Mouse (Mus musculus) thymus, adult 2 months (tissue): ENCODE measurements at regions not wholly inside any gene's neighbourhood (a gene's known extent, or its start where the extent isn't known, plus 50 kb on each side); places are given as distances from the start of the nearest gene placed in this dataset.

ENCODE experiments used
- DNase-seq: peaks from one replicate; pipeline ENCODE4 v3.0.0; 2021
- H3K27ac ChIP-seq: fragments of 200-500 bp; 2 replicates; pipeline ENCODE4 v1.5.1; 2012; ENCODE audit warnings: low read length, control low read depth; ENCODE audit not compliant: control insufficient read depth, insufficient read depth
- H3K27me3 ChIP-seq: fragments of 200-500 bp; 2 replicates; pipeline ENCODE4 v1.6.1; 2012; ENCODE audit warnings: mild to moderate bottlenecking, low read length, moderate library complexity, mixed read lengths; ENCODE audit not compliant: control insufficient read depth, insufficient read depth
- H3K36me3 ChIP-seq: fragments of 200-500 bp; 2 replicates; pipeline ENCODE4 v1.6.1; 2012; ENCODE audit warnings: mild to moderate bottlenecking, low read length, moderate library complexity; ENCODE audit not compliant: control insufficient read depth, insufficient read depth
- H3K4me1 ChIP-seq: fragments of 200-500 bp; replicated peaks from 2 replicates; pipeline ENCODE4 v1.6.1; 2012; ENCODE audit warnings: low read length; ENCODE audit not compliant: control insufficient read depth, insufficient read depth
- H3K4me3 ChIP-seq: fragments of 200-500 bp; 2 replicates; pipeline ENCODE4 v1.5.1; 2012; ENCODE audit warnings: mild to moderate bottlenecking, low read length, control low read depth, moderate library complexity; ENCODE audit not compliant: control insufficient read depth, insufficient read depth
- CTCF ChIP-seq: fragments of 200-500 bp; IDR thresholded peaks from 2 replicates; pipeline ENCODE4 v1.5.1; 2012; ENCODE audit warnings: mild to moderate bottlenecking, control low read depth, low read length, moderate library complexity, borderline replicate concordance; ENCODE audit not compliant: control insufficient read depth, poor library complexity, insufficient read depth; ENCODE audit errors: extremely low read depth
- POLR2A ChIP-seq: fragments of 200-500 bp; IDR thresholded peaks from 2 replicates; pipeline ENCODE4 v1.6.1; 2012; ENCODE audit warnings: mild to moderate bottlenecking, low read length, control low read depth, moderate library complexity; ENCODE audit not compliant: control insufficient read depth, poor library complexity, insufficient read depth; ENCODE audit errors: extremely low read depth
- WGBS: fragments of 180-500 bp; shearing (Covaris S2); methylation state at CpG from one replicate; pipeline ENCODE4 v1.1.7; 2018; 5-methylcytosine and 5-hydroxymethylcytosine counted together

DNA sequence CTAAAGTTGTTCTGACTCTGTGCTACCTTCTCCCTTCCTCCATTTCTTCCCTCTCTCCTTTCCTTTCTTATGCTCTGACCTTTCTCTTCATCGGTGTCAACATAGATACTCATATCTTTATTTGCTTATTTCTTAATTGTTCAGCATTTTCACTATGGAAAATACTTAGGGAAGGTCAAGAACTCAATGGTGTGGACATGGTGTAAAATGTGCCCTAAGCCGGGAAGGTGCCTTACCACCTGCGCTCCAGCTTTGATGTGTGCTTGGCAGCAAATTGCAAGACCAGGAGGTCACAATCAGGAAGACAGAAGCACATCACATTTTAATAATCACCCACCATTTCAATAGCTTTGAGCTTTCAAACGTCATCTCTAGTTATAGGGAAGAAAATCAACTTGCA is 324.0 kb upstream of the Meis1 start:
- WGBS: 95% methylated on average over 4 of the region's 4 CpGs
- no peak for DNase-seq
- Histone ChIP-seq H3K4me1 (no peaks in the 10 kb centered on the region), H3K36me3 (no peaks in the 10 kb centered on the region), H3K4me3 (no peak overlapping the region), H3K27ac (no peak overlapping the region), H3K27me3 (no peaks in the 10 kb centered on the region)
- TF ChIP-seq CTCF: no peak
- TF ChIP-seq POLR2A: no peak

DNA sequence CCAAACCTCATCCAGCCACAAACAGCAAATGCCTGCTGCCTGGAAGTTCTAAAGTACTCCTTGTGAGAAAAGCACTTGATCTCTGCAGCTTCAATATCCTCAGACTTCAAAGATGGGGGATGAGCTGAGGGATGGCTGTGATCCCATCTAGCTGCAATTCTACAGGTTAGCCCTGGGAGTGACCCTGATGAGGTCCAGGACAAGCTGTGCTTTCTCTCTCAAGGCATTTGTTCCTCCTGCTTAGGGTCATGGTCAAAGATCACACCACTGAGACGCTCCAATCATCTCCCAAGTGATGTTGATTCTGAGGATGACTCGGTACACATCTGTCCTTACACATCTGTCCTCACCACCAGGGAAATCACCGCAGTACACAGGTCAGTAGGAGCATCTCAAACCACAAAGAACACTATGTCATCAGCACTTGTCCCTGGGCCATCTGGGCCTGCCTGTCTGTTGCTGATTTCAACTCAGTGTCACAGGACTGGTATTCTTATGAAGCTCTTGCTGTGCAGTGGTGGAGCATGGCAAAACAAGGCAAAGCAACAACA is 327.6 kb upstream of the Meis1 start:
- no peak overlapping the region for H3K27ac ChIP-seq
- 90% methylated on average over 3 of the region's 3 CpGs for WGBS
- DNase-seq: no peak
- H3K36me3 ChIP-seq: no peaks in the 10 kb centered on the region
- H3K4me1 ChIP-seq: no peaks in the 10 kb centered on the region
- no peak overlapping the region for H3K4me3 ChIP-seq
- no peak for TF ChIP-seq CTCF
- no peak for TF ChIP-seq POLR2A
- no peaks in the 10 kb centered on the region for H3K27me3 ChIP-seq

DNA sequence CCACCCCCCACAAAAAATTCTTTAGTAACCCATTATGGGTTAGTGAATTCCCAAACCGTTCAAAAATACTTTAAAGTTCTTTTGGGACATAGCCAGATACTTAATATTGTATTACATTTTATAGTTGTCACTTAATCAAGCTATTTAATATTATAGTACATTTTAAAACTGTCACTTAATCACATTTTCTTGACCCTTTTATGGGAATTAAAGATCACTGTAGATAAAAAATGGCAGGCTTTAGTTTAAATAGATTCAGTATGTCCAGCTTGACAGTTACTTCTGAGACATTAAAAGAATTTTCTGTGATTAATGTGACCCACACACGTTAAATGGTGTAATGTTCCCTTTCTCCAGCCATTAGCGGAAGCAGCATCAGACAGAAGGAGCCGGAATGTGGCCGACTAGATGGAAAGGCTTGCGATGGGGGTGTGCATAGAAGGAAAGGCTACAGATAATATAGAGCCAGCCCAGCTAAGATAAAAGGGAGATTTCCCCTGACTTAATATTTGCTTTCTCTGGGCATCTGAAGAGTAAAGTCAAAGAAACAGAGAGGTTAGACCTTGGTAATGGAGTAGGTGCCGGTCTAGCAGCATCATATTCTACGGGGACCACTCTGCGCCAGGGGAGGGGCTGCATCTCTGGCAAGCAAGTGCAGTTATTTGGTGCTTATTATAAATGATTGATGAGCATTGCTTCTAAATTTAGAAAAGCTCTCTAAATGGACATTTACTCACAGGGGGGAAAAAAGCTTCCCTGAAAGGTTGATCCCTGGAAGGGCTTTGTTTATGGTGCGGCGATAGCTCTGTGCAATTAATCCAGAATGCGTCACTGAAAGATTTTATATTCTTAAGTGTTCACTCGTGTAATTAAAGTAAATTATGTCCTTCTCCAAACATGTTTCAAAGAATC is 331.8 kb upstream of the Meis1 start:
- WGBS: 93% methylated on average over 13 of the region's 13 CpGs
- TF ChIP-seq POLR2A (no peak), CTCF (no peak)

DNA sequence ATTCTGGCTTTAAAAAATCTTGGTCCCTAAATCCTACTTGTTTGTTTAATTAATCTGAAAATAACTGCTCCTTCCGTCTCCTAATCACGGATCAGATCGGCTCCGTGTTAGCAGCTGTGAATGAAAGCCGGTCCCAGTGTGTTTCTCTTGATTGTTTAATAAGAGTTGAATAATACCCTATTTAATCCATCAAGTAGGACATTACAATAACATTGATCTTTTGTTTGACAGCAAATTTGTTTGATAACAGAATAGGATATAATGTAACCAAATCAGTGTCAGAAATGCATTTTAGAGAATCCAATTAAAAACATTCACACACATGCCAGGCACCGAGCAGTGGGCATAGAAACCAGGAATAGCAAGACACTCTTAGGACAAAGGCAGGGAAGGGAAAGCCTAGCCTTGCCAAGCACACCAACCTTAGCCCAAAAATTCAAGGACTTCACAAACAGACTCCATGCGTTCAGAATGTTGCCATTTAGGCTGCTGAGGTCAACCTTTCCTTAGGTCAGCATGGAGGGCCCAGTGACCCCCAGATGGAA is 332.5 kb upstream of the Meis1 start:
- Histone ChIP-seq H3K27ac (no peak overlapping the region), H3K4me3 (no peak overlapping the region), H3K36me3 (no peaks in the 10 kb centered on the region), H3K4me1 (no peaks in the 10 kb centered on the region), H3K27me3 (no peaks in the 10 kb centered on the region)
- 96% methylated on average over 7 of the region's 7 CpGs for WGBS
- TF ChIP-seq CTCF (no peak), POLR2A (no peak)
- DNase-seq: no peak

More for the DNA sequence above, 331.8 kb upstream of the Meis1 start:
- H3K27ac ChIP-seq: no peak overlapping the region
- no peaks in the 10 kb centered on the region for H3K27me3 ChIP-seq
- no peaks in the 10 kb centered on the region for H3K4me1 ChIP-seq
- H3K36me3 ChIP-seq: no peaks in the 10 kb centered on the region
- H3K4me3 ChIP-seq: no peak overlapping the region
- no peak for DNase-seq

DNA sequence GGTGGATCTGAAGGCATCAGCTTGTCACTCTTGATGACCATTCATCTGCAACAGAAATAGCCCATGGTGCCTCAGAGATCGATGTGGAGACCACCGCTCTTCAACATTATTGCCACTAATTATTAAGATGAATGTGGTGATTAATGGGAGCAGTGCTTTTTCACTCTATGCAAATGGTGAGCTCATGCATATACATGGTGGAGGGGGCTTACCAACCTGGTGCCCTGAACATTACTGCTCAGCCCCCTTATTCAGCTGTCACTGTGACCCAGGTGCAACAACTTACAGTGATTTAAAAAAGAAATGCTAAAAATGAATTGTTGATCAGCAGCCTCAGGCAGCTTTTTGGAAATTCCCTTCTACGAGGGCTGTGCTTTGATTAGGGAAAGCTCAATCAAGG is 334.9 kb upstream of the Meis1 start:
- 92% methylated on average over 3 of the region's 3 CpGs for WGBS
- H3K27ac ChIP-seq: no peak overlapping the region
- DNase-seq: no peak
- no peaks in the 10 kb centered on the region for H3K36me3 ChIP-seq
- TF ChIP-seq CTCF (no peak), POLR2A (no peak)
- no peak overlapping the region for H3K4me3 ChIP-seq
- no peaks in the 10 kb centered on the region for H3K27me3 ChIP-seq
- H3K4me1 ChIP-seq: no peaks in the 10 kb centered on the region

- no peak for TF ChIP-seq POLR2A
- no peak for TF ChIP-seq CTCF
- H3K4me1 ChIP-seq: no peaks in the 10 kb centered on the region
- DNase-seq: no peak
- no peak overlapping the region for H3K27ac ChIP-seq
- WGBS: 79% methylated on average over 2 of the region's 2 CpGs
- no peaks in the 10 kb centered on the region for H3K36me3 ChIP-seq
- no peak overlapping the region for H3K4me3 ChIP-seq
- no peaks in the 10 kb centered on the region for H3K27me3 ChIP-seq
Observed at GRCm38 (mm10) chr11:19355179-19355578, 336.4 kb upstream of the Meis1 start.
